Mouse (Mus musculus) layer of hippocampus, postnatal 10 days (tissue): ENCODE results near the gene Krt222. TPM values are rescaled to one million over a fixed set of nuclear protein-coding genes. Genes with fewer than 3 reads are reported as not detected.
"Not testable (repeated sequence)": the region's sequence is repeated elsewhere in the genome, so short reads cannot be mapped to it uniquely, and the experiment has no call there.

Experiments
- DNase-seq, 2 experiments: peaks; one replicate each; pipeline ENCODE4 v3.0.0; 2021; ENCODE audit warnings: low spot score in 2 of 2
- long read RNA-seq: library from polyadenylated mRNA; stranded (forward); transcript quantifications from one replicate; pipeline ENCODE4 v2.0.0, GENCODE M21; 2023
- total RNA-seq, 2 experiments: library from RNA; stranded (reverse); gene quantifications; 2 replicates each; pipeline ENCODE4 v1.2.3; 2021

The Krt222 gene
- 10 to 100 TPM; 24.0 to 25.7 TPM for total RNA-seq
- long read RNA-seq, transcript Krt222-202 (6 exons, 3,072 nt) = major isoform, 13 of 18 reads
- long read RNA-seq, partial matches to known transcripts = 0 of 18 reads
- long read RNA-seq, other reads (novel, unspliced or antisense) = 4 of 18 reads

GRCm38 (mm10) chr11:99243820-99244374, at the start of gene Krt222:
TSS of gene Krt222 (minus strand) at chr11:99244085.
- DNase-seq = peak; percentile 21 to 39

- peak; percentile 44 to 65 for DNase-seq
Measured at GRCm38 (mm10) chr11:99292846-99293245, 49.0 kb upstream of the Krt222 start.

- no peak for DNase-seq
Measured at GRCm38 (mm10) chr11:99284833-99285312, 41.0 kb upstream of the Krt222 start, which contains the start of gene Krt24. TSS of gene Krt24 (minus strand) at chr11:99285262.

- no peak for DNase-seq
Measured at GRCm38 (mm10) chr11:99284011-99284410, 40.1 kb upstream of the Krt222 start.

GRCm38 (mm10) chr11:99283334-99283733, 39.4 kb upstream of the Krt222 start:
- no peak for DNase-seq

GRCm38 (mm10) chr11:99281116-99281515, 37.2 kb upstream of the Krt222 start:
- DNase-seq = no peak

GRCm38 (mm10) chr11:99279986-99280385, 36.1 kb upstream of the Krt222 start:
- no peak for DNase-seq

- no peak for DNase-seq
Measured at GRCm38 (mm10) chr11:99276786-99277185, 32.9 kb upstream of the Krt222 start.

- no peak for DNase-seq
Measured at GRCm38 (mm10) chr11:99275624-99276023, 31.7 kb upstream of the Krt222 start.

GRCm38 (mm10) chr11:99272721-99273120, 28.8 kb upstream of the Krt222 start:
- DNase-seq = no peak

- no peak for DNase-seq
Measured at GRCm38 (mm10) chr11:99269192-99269591, 25.3 kb upstream of the Krt222 start.

GRCm38 (mm10) chr11:99265796-99266195, 21.9 kb upstream of the Krt222 start:
- no peak for DNase-seq

- peak in 1 of 2 experiments; percentile 32 for DNase-seq
Measured at GRCm38 (mm10) chr11:99265220-99265619, 21.3 kb upstream of the Krt222 start.

GRCm38 (mm10) chr11:99256213-99256612, 12.3 kb upstream of the Krt222 start:
- no peak for DNase-seq

GRCm38 (mm10) chr11:99255316-99255715, 11.4 kb upstream of the Krt222 start:
- DNase-seq = no peak

- no peak for DNase-seq
Measured at GRCm38 (mm10) chr11:99253893-99254292, 10.0 kb upstream of the Krt222 start.

- DNase-seq = no peak
Measured at GRCm38 (mm10) chr11:99252671-99253070, 8.8 kb upstream of the Krt222 start.

- DNase-seq = no peak
Measured at GRCm38 (mm10) chr11:99250666-99251065, 6.8 kb upstream of the Krt222 start.

GRCm38 (mm10) chr11:99250241-99250640, 6.4 kb upstream of the Krt222 start:
- DNase-seq = peak; percentile 24 to 35

- DNase-seq = no peak
Measured at GRCm38 (mm10) chr11:99249115-99249514, 5.2 kb upstream of the Krt222 start.

- no peak for DNase-seq
Measured at GRCm38 (mm10) chr11:99247916-99248315, 4.0 kb upstream of the Krt222 start.

- DNase-seq = not testable (repeated sequence)
Measured at GRCm38 (mm10) chr11:99244519-99244918, 634 bp upstream of the Krt222 start.

- no peak for DNase-seq
Measured at GRCm38 (mm10) chr11:99243200-99243819, 575 bp downstream of the Krt222 start.
